Mouse (Mus musculus) ES-E14 (cell line): ENCODE measurements around the gene Ldb2.
A peak's percentile ranks its signal among the peaks of the same experiment; 100 is the strongest.

Experiments
- CHD2 ChIP-seq: IDR thresholded peaks from 2 replicates; pipeline ENCODE4 v1.6.1; 2014; ENCODE audit warnings: mild to moderate bottlenecking, low read depth, low read length, inconsistent platforms
- HCFC1 ChIP-seq: IDR thresholded peaks from 2 replicates; pipeline ENCODE4 v1.6.1; 2012; ENCODE audit warnings: low read length, inconsistent platforms, borderline replicate concordance; ENCODE audit not compliant: insufficient read depth
- MAFK ChIP-seq: IDR thresholded peaks from 2 replicates; pipeline ENCODE4 v1.6.1; 2014; ENCODE audit warnings: mild to moderate bottlenecking, low read depth, low read length, inconsistent platforms; ENCODE audit not compliant: insufficient read depth
- ZC3H11A ChIP-seq: IDR thresholded peaks from 2 replicates; pipeline ENCODE4 v1.6.1; 2012; ENCODE audit warnings: low read depth, mild to moderate bottlenecking, inconsistent platforms, low read length, borderline replicate concordance

- peak; percentile 72 for TF ChIP-seq HCFC1
- no peak for TF ChIP-seq MAFK
- TF ChIP-seq CHD2, result no peak
- no peak for TF ChIP-seq ZC3H11A
These were observed 172.6 kb downstream of the Ldb2 start for GRCm38 (mm10) chr5:44626885-44627284.
